Mouse (Mus musculus): ENCODE data around the gene Epn1. TPM values are rescaled to one million over a fixed set of nuclear protein-coding genes. Genes with fewer than 3 reads are reported as not detected.

The Epn1 gene
- total and polyA plus RNA-seq, 3 experiments: 75.5 to 147 TPM; not detected in 1

GRCm38 (mm10) chr7:5037026-5037425, 43.0 kb upstream of the Epn1 start:
- TF ChIP-seq GABPA (IDR thresholded peaks at IDR 0.05; ENCODE audit: low read depth, low read length) (no peak), TCF12 (IDR thresholded peaks at IDR 0.05; ENCODE audit: low read depth, low read length) (no peak), UBTF (IDR thresholded peaks at IDR 0.05; ENCODE audit: borderline replicate concordance, insufficient read depth, low read depth, low read length) (no peak), MYB (IDR thresholded peaks at IDR 0.05; ENCODE audit: low read depth, low read length) (no peak), TBP (IDR thresholded peaks at IDR 0.05; ENCODE audit: low read depth, low read length) (no peak), POLR2AphosphoS5 (IDR thresholded peaks at IDR 0.05; ENCODE audit: borderline replicate concordance, low read depth, low read length) (no peak), RAD21 (IDR thresholded peaks at IDR 0.05; ENCODE audit: low read depth, low read length) (no peak), KAT2A (conservative IDR thresholded peaks at IDR 0.05; ENCODE audit: low read depth, low read length) (no peak), MAFK (IDR thresholded peaks at IDR 0.05; ENCODE audit: borderline replicate concordance, low read depth, low read length) (no peak), MXI1 (IDR thresholded peaks at IDR 0.05; ENCODE audit: low read depth, low read length) (no peak)
- no peaks in the 10 kb centered on the region for H3K27me3 ChIP-seq (ENCODE audit: control insufficient read depth in 1 of 2, insufficient read depth in 2 of 2, low read length in 2 of 2)
- H3K4me1 ChIP-seq (ENCODE audit: control insufficient read depth in 1 of 2, insufficient read depth in 2 of 2, low read length in 2 of 2): peaks cover 0 to 5% of the 10 kb centered on the region in 2 experiments; a peak in 2 of 4 replicates
- no peak for DNase-seq (ENCODE audit: low read depth, low spot score)
- H3K36me3 ChIP-seq (ENCODE audit: control insufficient read depth in 1 of 2, insufficient read depth in 2 of 2, low read length in 2 of 2): no peaks in the 10 kb centered on the region; a peak in 2 of 4 replicates
- H3K9ac ChIP-seq (ENCODE audit: control insufficient read depth, low read depth, low read length, poor library complexity, severe bottlenecking): peak overlapping the region; percentile 91
- peak overlapping the region; percentile 44; the same call in 1 of the 2 replicates for H3K27ac ChIP-seq (ENCODE audit: control insufficient read depth, low read depth, low read length)
- no peaks in the 10 kb centered on the region for H3K9me3 ChIP-seq (replicated peaks; ENCODE audit: insufficient read depth, low read length)
- H3K79me2 ChIP-seq (ENCODE audit: control insufficient read depth, insufficient read depth, low read length, poor library complexity): no peaks in the 10 kb centered on the region; the same call in 1 of the 2 replicates
- peak overlapping the region; percentile 93; a peak in 3 of 4 replicates for H3K4me3 ChIP-seq (ENCODE audit: control insufficient read depth in 1 of 2, insufficient read depth in 1 of 2, low read depth in 2 of 2, low read length in 2 of 2)

- H3K9me3 ChIP-seq (replicated peaks; ENCODE audit: insufficient read depth, low read length): no peaks in the 10 kb centered on the region
- no peaks in the 10 kb centered on the region; the same call in 1 of the 2 replicates for H3K79me2 ChIP-seq (ENCODE audit: control insufficient read depth, insufficient read depth, low read length, poor library complexity)
- H3K27me3 ChIP-seq (ENCODE audit: control insufficient read depth in 1 of 2, insufficient read depth in 2 of 2, low read length in 2 of 2): no peaks in the 10 kb centered on the region
- peaks cover 0 to 5% of the 10 kb centered on the region in 2 experiments; a peak in 2 of 4 replicates for H3K4me1 ChIP-seq (ENCODE audit: control insufficient read depth in 1 of 2, insufficient read depth in 2 of 2, low read length in 2 of 2)
- H3K36me3 ChIP-seq (ENCODE audit: control insufficient read depth in 1 of 2, insufficient read depth in 2 of 2, low read length in 2 of 2): no peaks in the 10 kb centered on the region; a peak in 2 of 4 replicates
- H3K9ac ChIP-seq (ENCODE audit: control insufficient read depth, low read depth, low read length, poor library complexity, severe bottlenecking): peak overlapping the region; percentile 91
- H3K27ac ChIP-seq (ENCODE audit: control insufficient read depth, low read depth, low read length): peak overlapping the region; percentile 44
- H3K4me3 ChIP-seq (ENCODE audit: control insufficient read depth in 1 of 2, insufficient read depth in 1 of 2, low read depth in 2 of 2, low read length in 2 of 2): peak overlapping the region; percentile 93
- DNase-seq (ENCODE audit: low read depth, low spot score): peak; percentile 75
- TF ChIP-seq ETS1 (IDR thresholded peaks at IDR 0.05; ENCODE audit: low read depth, low read length) (peak; percentile 89), ELF1 (IDR thresholded peaks at IDR 0.05; ENCODE audit: low read depth, low read length) (no peak), POLR2AphosphoS2 (IDR thresholded peaks at IDR 0.05; ENCODE audit: low read length) (no peak), POLR2AphosphoS5 (IDR thresholded peaks at IDR 0.05; ENCODE audit: borderline replicate concordance, low read depth, low read length) (no peak), ZMIZ1 (IDR thresholded peaks at IDR 0.05; ENCODE audit: low read depth, low read length) (no peak), MEF2A (IDR thresholded peaks at IDR 0.05; ENCODE audit: extremely low read depth, insufficient replicate concordance, low read depth, low read length, poor library complexity, severe bottlenecking) (0 out of 2 replicates have a peak, but pooled peaks have one; percentile 16), ZC3H11A (IDR thresholded peaks at IDR 0.05; ENCODE audit: low read depth, low read length) (no peak), TCF12 (IDR thresholded peaks at IDR 0.05; ENCODE audit: low read depth, low read length) (0 out of 2 replicates have a peak, but pooled peaks have one; percentile 8), CHD2 (IDR thresholded peaks at IDR 0.05; ENCODE audit: low read length) (no peak; the same call in 1 of the 2 replicates), USF2 (IDR thresholded peaks at IDR 0.05; ENCODE audit: borderline replicate concordance in 1 of 2, insufficient read depth in 1 of 2, low read depth in 1 of 2, low read length in 2 of 2) (no peak), NRF1 (IDR thresholded peaks at IDR 0.05; ENCODE audit: insufficient read depth, low read depth, low read length, poor library complexity, severe bottlenecking) (no peak), SIN3A (IDR thresholded peaks at IDR 0.05; ENCODE audit: low read length) (peak; percentile 91), MAFK (IDR thresholded peaks at IDR 0.05; ENCODE audit: borderline replicate concordance, low read depth, low read length) (no peak), MYC (IDR thresholded peaks at IDR 0.05; ENCODE audit: low read depth, low read length) (no peak), MYB (IDR thresholded peaks at IDR 0.05; ENCODE audit: low read depth, low read length) (no peak), HCFC1 (IDR thresholded peaks at IDR 0.05; ENCODE audit: low read depth, low read length) (no peak; the same call in 1 of the 2 replicates), MXI1 (IDR thresholded peaks at IDR 0.05; ENCODE audit: low read depth, low read length) (peak; percentile 85; the same call in 1 of the 2 replicates), POLR2A (IDR thresholded peaks at IDR 0.05; ENCODE audit: control insufficient read depth in 1 of 2, insufficient read depth in 1 of 2, low read depth in 1 of 2, low read length in 2 of 2, poor library complexity in 1 of 2) (no peak), E2F4 (IDR thresholded peaks at IDR 0.05; ENCODE audit: borderline replicate concordance, low read depth, low read length) (no peak), CTCF (IDR thresholded peaks at IDR 0.05 in 2 of 3, conservative IDR thresholded peaks at IDR 0.05 in 1 of 3; ENCODE audit: control insufficient read depth in 1 of 3, insufficient read depth in 1 of 3, low read depth in 2 of 3, low read length in 3 of 3, poor library complexity in 1 of 3, severe bottlenecking in 1 of 3) (no peak), RCOR1 (IDR thresholded peaks at IDR 0.05; ENCODE audit: low read depth, low read length) (no peak), MAZ (IDR thresholded peaks at IDR 0.05; ENCODE audit: low read depth, low read length) (no peak), BHLHE40 (IDR thresholded peaks at IDR 0.05; ENCODE audit: borderline replicate concordance, low read depth, low read length) (no peak), NELFE (IDR thresholded peaks at IDR 0.05; ENCODE audit: low read depth, low read length) (no peak), RAD21 (IDR thresholded peaks at IDR 0.05; ENCODE audit: low read depth, low read length) (no peak), UBTF (IDR thresholded peaks at IDR 0.05; ENCODE audit: borderline replicate concordance, insufficient read depth, low read depth, low read length) (no peak)
Measured at GRCm38 (mm10) chr7:5037467-5037866, 42.6 kb upstream of the Epn1 start.

All from MEL (cell line).